Mouse (Mus musculus): Measurements from ENCODE around the gene Zfp598. TPM values are rescaled to one million over a fixed set of nuclear protein-coding genes. Genes with fewer than 3 reads are reported as not detected.

Zfp598 gene
- total and polyA plus RNA-seq, 3 experiments: 22.1 to 54.0 (median 31.8) TPM

DNA sequence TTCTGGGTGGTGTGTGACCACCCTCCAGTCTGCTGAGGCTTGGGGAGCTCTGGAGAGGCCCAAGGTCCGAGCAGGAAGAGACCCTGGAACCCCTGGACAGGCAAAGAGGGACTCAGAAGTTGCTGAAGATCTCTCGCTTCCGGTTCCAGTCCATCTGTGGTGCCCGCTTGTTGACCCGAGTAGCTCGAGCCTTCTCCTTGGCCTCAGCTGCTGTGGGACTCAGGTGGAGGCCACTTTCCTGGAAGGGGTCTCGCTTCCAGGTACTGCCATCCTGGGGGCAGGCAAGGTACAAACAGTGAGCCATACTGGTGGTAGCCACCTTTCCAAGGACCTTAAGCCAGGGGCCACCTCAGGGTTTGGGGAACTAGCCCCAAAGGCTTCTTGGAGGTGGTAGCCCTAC is 29.4 kb upstream of the Zfp598 start:
- H3K27ac ChIP-seq (ENCODE audit: insufficient read depth, low read depth): no peak overlapping the region
- DNase-seq (ENCODE audit: extremely low read depth): no peak
- H3K4me3 ChIP-seq (replicated peaks in 1 of 3; ENCODE audit: low read depth in 2 of 3, low read length in 2 of 3, poor library complexity in 1 of 3): no peak overlapping the region
- H3K9ac ChIP-seq (ENCODE audit: insufficient read depth, low read depth): no peak overlapping the region
- H3K79me2 ChIP-seq (replicated peaks; ENCODE audit: control insufficient read depth, extremely low read depth, insufficient read depth, poor library complexity, severe bottlenecking): no peaks in the 10 kb centered on the region
- H3K4me2 ChIP-seq (ENCODE audit: insufficient read depth, low read depth, poor library complexity, severe bottlenecking): no peak overlapping the region
- in situ Hi-C loops (cut with MboI; ENCODE audit: low pct_ligation_motif_present, low pct_unique_long_range_greater_than_20kb, low sequenced_read_pairs) (loop anchor here (5.0 kb wide), 1 partner anchor 93 kb away; the partner anchor contains the start of gene Pkd1), dilution Hi-C loops (cut with MboI; ENCODE audit: extremely low pct_ligation_motif_present, extremely low pct_unique_long_range_greater_than_20kb, low sequenced_read_pairs) (no loop called here)
- no peaks in the 10 kb centered on the region for H3K9me3 ChIP-seq (replicated peaks; ENCODE audit: low read length)
- TF ChIP-seq CTCF (conservative IDR thresholded peaks at IDR 0.05 in 1 of 2, IDR thresholded peaks at IDR 0.05 in 1 of 2; ENCODE audit: low read depth in 2 of 2, low read length in 2 of 2) (no peak), USF1 (IDR thresholded peaks at IDR 0.05; ENCODE audit: low read depth, low read length) (no peak), RCOR1 (conservative IDR thresholded peaks at IDR 0.05; ENCODE audit: low read depth, low read length) (no peak), KAT2A (IDR thresholded peaks at IDR 0.05; ENCODE audit: insufficient replicate concordance, low read length) (no peak), SIN3A (IDR thresholded peaks at IDR 0.05; ENCODE audit: low read length) (no peak), TBP (conservative IDR thresholded peaks at IDR 0.05; ENCODE audit: low read depth, low read length) (no peak), UBTF (IDR thresholded peaks at IDR 0.05; ENCODE audit: low read depth, low read length) (no peak), ZMIZ1 (IDR thresholded peaks at IDR 0.05; ENCODE audit: low read depth, low read length) (no peak)
- peaks cover 0 to 46% of the 10 kb centered on the region in 2 experiments for H3K36me3 ChIP-seq (replicated peaks in 1 of 2; ENCODE audit: control insufficient read depth in 1 of 2, insufficient read depth in 1 of 2, low read length in 1 of 2)
- no peaks in the 10 kb centered on the region for H3K27me3 ChIP-seq (replicated peaks)
- H3K4me1 ChIP-seq (ENCODE audit: control insufficient read depth in 1 of 2, insufficient read depth in 2 of 2): peaks cover 2 to 48% of the 10 kb centered on the region in 2 experiments

DNA sequence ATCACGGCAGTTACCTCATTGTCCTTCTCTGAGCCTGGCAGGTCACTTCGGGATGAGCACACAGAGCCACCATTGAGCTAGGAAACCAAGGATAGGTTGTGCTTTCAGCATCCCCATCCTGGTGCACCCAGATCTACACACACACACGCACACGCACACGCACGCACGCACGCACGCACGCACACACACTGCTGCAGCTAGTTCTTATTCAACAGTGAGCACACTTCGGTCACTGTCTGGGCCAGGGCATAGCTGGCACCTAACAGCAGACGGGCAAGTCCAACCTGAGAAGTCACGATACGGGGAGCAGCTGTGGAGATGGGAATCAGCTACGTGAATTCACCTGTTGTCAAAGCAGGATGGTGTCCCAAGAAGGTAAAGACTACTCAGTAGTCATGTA is 28.9 kb upstream of the Zfp598 start:
- H3K36me3 ChIP-seq (replicated peaks in 1 of 2; ENCODE audit: control insufficient read depth in 1 of 2, insufficient read depth in 1 of 2, low read length in 1 of 2): peaks cover 0 to 42% of the 10 kb centered on the region in 2 experiments
- no peak overlapping the region for H3K4me3 ChIP-seq (replicated peaks in 1 of 3; ENCODE audit: low read depth in 2 of 3, low read length in 2 of 3, poor library complexity in 1 of 3)
- dilution Hi-C loops (cut with MboI; ENCODE audit: extremely low pct_ligation_motif_present, extremely low pct_unique_long_range_greater_than_20kb, low sequenced_read_pairs): no loop called here
- no peaks in the 10 kb centered on the region for H3K9me3 ChIP-seq (replicated peaks; ENCODE audit: low read length)
- DNase-seq (ENCODE audit: extremely low read depth): no peak
- H3K79me2 ChIP-seq (replicated peaks; ENCODE audit: control insufficient read depth, extremely low read depth, insufficient read depth, poor library complexity, severe bottlenecking): no peaks in the 10 kb centered on the region
- H3K27me3 ChIP-seq (replicated peaks): no peaks in the 10 kb centered on the region
- H3K4me1 ChIP-seq (ENCODE audit: control insufficient read depth in 1 of 2, insufficient read depth in 2 of 2): peaks cover 7 to 48% of the 10 kb centered on the region in 2 experiments
- no peak overlapping the region for H3K27ac ChIP-seq (ENCODE audit: insufficient read depth, low read depth)
- no peak for TF ChIP-seq NRF1 (IDR thresholded peaks at IDR 0.05; ENCODE audit: low read depth, low read length)
- TF ChIP-seq IRF4 (IDR thresholded peaks at IDR 0.05; ENCODE audit: low read depth, low read length): no peak
- TF ChIP-seq ZNF384 (IDR thresholded peaks at IDR 0.05; ENCODE audit: low read depth, low read length): no peak
- TF ChIP-seq ETS1 (conservative IDR thresholded peaks at IDR 0.05; ENCODE audit: low read depth, low read length): no peak
- no peak for TF ChIP-seq TBP (conservative IDR thresholded peaks at IDR 0.05; ENCODE audit: low read depth, low read length)
- no peak for TF ChIP-seq E2F4 (IDR thresholded peaks at IDR 0.05; ENCODE audit: insufficient replicate concordance, low read depth, low read length)
- TF ChIP-seq PAX5 (IDR thresholded peaks at IDR 0.05; ENCODE audit: low read length): no peak
- TF ChIP-seq MXI1 (IDR thresholded peaks at IDR 0.05; ENCODE audit: low read depth, low read length): no peak
- TF ChIP-seq JUN (IDR thresholded peaks at IDR 0.05; ENCODE audit: insufficient read depth, low read depth, low read length): no peak
- no peak for TF ChIP-seq CHD2 (IDR thresholded peaks at IDR 0.05; ENCODE audit: low read length)
- TF ChIP-seq USF2 (conservative IDR thresholded peaks at IDR 0.05; ENCODE audit: low read depth, low read length): no peak
- no peak for TF ChIP-seq KAT2A (IDR thresholded peaks at IDR 0.05; ENCODE audit: insufficient replicate concordance, low read length)
- TF ChIP-seq MAFK (IDR thresholded peaks at IDR 0.05; ENCODE audit: insufficient replicate concordance, low read length): no peak
- TF ChIP-seq CHD1 (IDR thresholded peaks at IDR 0.05; ENCODE audit: low read depth, low read length): no peak
- no peak for TF ChIP-seq TCF12 (IDR thresholded peaks at IDR 0.05; ENCODE audit: low read depth, low read length)
- TF ChIP-seq ZC3H11A (IDR thresholded peaks at IDR 0.05; ENCODE audit: low read depth, low read length): no peak
- TF ChIP-seq RAD21 (IDR thresholded peaks at IDR 0.05; ENCODE audit: low read depth, low read length): no peak
- TF ChIP-seq ZMIZ1 (IDR thresholded peaks at IDR 0.05; ENCODE audit: low read depth, low read length): no peak
- no peak for TF ChIP-seq MEF2A (IDR thresholded peaks at IDR 0.05; ENCODE audit: borderline replicate concordance, low read depth, low read length)
- no peak for TF ChIP-seq MAX (IDR thresholded peaks at IDR 0.05; ENCODE audit: low read length)
- no peak overlapping the region for H3K9ac ChIP-seq (ENCODE audit: insufficient read depth, low read depth)
- in situ Hi-C loops (cut with MboI; ENCODE audit: low pct_ligation_motif_present, low pct_unique_long_range_greater_than_20kb, low sequenced_read_pairs): loop anchor here (5.0 kb wide), 1 partner anchor 93 kb away; the partner anchor contains the start of gene Pkd1
- no peak overlapping the region for H3K4me2 ChIP-seq (ENCODE audit: insufficient read depth, low read depth, poor library complexity, severe bottlenecking)

Data from CH12.LX (cell line).